ENCODE assay signal across 9 mouse cellular contexts in genomic region chr4:124149771-124150451, GRCm38 (mm10).
DNase-seq lines count a peak whose midpoint lies in the region; ATAC-seq lines count a peak whose summit lies in the region.
"Had no signal": no experiment of that assay in that cellular context is flagged by ENCODE, and none has a peak within 500 bp of the region (broad histone marks: within the 10 kb centered on the region; RNA-seq: fewer than 3 reads in every experiment).

No protein-coding gene starts in this region.

- WGBS in heart, embryonic 16.5 days: 10% methylated on average over 16 of the region's 16 CpGs
- WGBS in hindbrain, embryonic 12.5 days: 4% methylated on average over 16 of the region's 16 CpGs
- 4% methylated on average over 16 of the region's 16 CpGs for WGBS in midbrain, embryonic 15.5 days

- H3K4me3 ChIP-seq in heart, embryonic 16.5 days (ENCODE audit: low read length): no peak overlapping the region
- no peak overlapping the region for H3K4me3 ChIP-seq in hindbrain, embryonic 12.5 days
- H3K4me3 ChIP-seq in midbrain, embryonic 15.5 days: no peak overlapping the region

- no peak for ATAC-seq in heart, embryonic 16.5 days (replicated peaks; ENCODE audit: extremely low read depth, insufficient read depth, low FRiP score)
- peak; percentile 50 for ATAC-seq in hindbrain, embryonic 12.5 days (ENCODE audit: low FRiP score)
- peak; percentile 17; the same call in 1 of the 2 replicates for ATAC-seq in midbrain, embryonic 15.5 days (replicated peaks)

- H3K9ac ChIP-seq in heart, embryonic 16.5 days (ENCODE audit: low read length): no peak overlapping the region
- peak overlapping the region; percentile 47 for H3K9ac ChIP-seq in hindbrain, embryonic 12.5 days
- H3K9ac ChIP-seq in midbrain, embryonic 15.5 days: no peak overlapping the region; the same call in 1 of the 2 replicates

- H3K27me3 ChIP-seq in heart, embryonic 16.5 days (ENCODE audit: control insufficient read depth, insufficient read depth, low read length): peaks cover 4% of the 10 kb centered on the region; the same call in 1 of the 2 replicates
- H3K27me3 ChIP-seq in hindbrain, embryonic 12.5 days: peaks cover 15% of the 10 kb centered on the region
- peaks cover 5% of the 10 kb centered on the region for H3K27me3 ChIP-seq in midbrain, embryonic 15.5 days (replicated peaks)

- no peaks in the 10 kb centered on the region for H3K36me3 ChIP-seq in heart, embryonic 16.5 days (ENCODE audit: control insufficient read depth, insufficient read depth)
- no peaks in the 10 kb centered on the region for H3K36me3 ChIP-seq in hindbrain, embryonic 12.5 days
- H3K36me3 ChIP-seq in midbrain, embryonic 15.5 days (replicated peaks): no peaks in the 10 kb centered on the region

- peak overlapping the region; percentile 43; the same call in 1 of the 2 replicates for H3K4me2 ChIP-seq in heart, embryonic 16.5 days (ENCODE audit: low read depth, low read length)
- peak overlapping the region; percentile 44 for H3K4me2 ChIP-seq in hindbrain, embryonic 12.5 days (replicated peaks)
- H3K4me2 ChIP-seq in midbrain, embryonic 15.5 days: peak overlapping the region; percentile 36

- intact Hi-C loops in heart, postnatal 14 days (cut with DNase I): no loop called here

- DNase-seq in heart, postnatal 14 days: no peak
- peak; percentile 65 for DNase-seq in embryo, embryonic 11 days
- DNase-seq in c-Kit-positive CD71-positive TER-119-positive erythroid progenitor cells, embryonic 14.5 days (ENCODE audit: low spot score): no peak
- no peak for DNase-seq in spleen, adult 18-20 months
- no peak for DNase-seq in urinary bladder, postnatal 36 days (ENCODE audit: low spot score in 2 of 2)
- DNase-seq: lung, adult 18-20 months had no signal

- no peaks in the 10 kb centered on the region for H3K9me3 ChIP-seq in heart, embryonic 16.5 days (replicated peaks; ENCODE audit: control insufficient read depth, low read length)
- no peaks in the 10 kb centered on the region for H3K9me3 ChIP-seq in hindbrain, embryonic 12.5 days (replicated peaks)
- H3K9me3 ChIP-seq in midbrain, embryonic 15.5 days: no peaks in the 10 kb centered on the region

- no peak overlapping the region for H3K27ac ChIP-seq in heart, embryonic 16.5 days (ENCODE audit: low read length)
- no peak overlapping the region for H3K27ac ChIP-seq in hindbrain, embryonic 12.5 days
- H3K27ac ChIP-seq in midbrain, embryonic 15.5 days: peak overlapping the region; percentile 16; the same call in 1 of the 2 replicates

- H3K4me1 ChIP-seq in heart, embryonic 16.5 days (ENCODE audit: control insufficient read depth, insufficient read depth, low read length): no peaks in the 10 kb centered on the region
- H3K4me1 ChIP-seq in hindbrain, embryonic 12.5 days: peaks cover 14% of the 10 kb centered on the region
- H3K4me1 ChIP-seq in midbrain, embryonic 15.5 days: peaks cover 17% of the 10 kb centered on the region
